Mouse (Mus musculus) kidney, adult 11 months (tissue): Measurements from ENCODE around the gene Tymp.

Experiments
- DNase-seq: peaks from one replicate; pipeline ENCODE4 v3.0.0; 2022

Tymp gene

GRCm38 (mm10) chr15:89322670-89323522, 53.9 kb downstream of the Tymp start, which contains the start of gene Adm2:
Adm2 (plus strand) TSS chr15:89322720.
- no peak for DNase-seq
